Mouse (Mus musculus) CD4-positive, CD25-positive, alpha-beta regulatory T cell, adult 4 months (primary cell): Measurements from ENCODE around the gene Tmem120b. TPM values are rescaled to one million over a fixed set of nuclear protein-coding genes. Genes with fewer than 3 reads are reported as not detected.
A peak's percentile ranks its signal among the peaks of the same experiment; 100 is the strongest.

ENCODE experiments used
- ATAC-seq: one replicate; pipeline ENCODE4 v1.8.0; 2017
- polyA plus RNA-seq, 2 experiments: library from polyadenylated mRNA; unstranded; fragments of 100-300 nt; shearing (Covaris generic); gene quantifications; one replicate each; pipeline ENCODE4 v1.2.1; 2017

The Tmem120b gene
- polyA plus RNA-seq, 2 experiments from 2014 or later = 3.4 to 4.3 TPM

DNA sequence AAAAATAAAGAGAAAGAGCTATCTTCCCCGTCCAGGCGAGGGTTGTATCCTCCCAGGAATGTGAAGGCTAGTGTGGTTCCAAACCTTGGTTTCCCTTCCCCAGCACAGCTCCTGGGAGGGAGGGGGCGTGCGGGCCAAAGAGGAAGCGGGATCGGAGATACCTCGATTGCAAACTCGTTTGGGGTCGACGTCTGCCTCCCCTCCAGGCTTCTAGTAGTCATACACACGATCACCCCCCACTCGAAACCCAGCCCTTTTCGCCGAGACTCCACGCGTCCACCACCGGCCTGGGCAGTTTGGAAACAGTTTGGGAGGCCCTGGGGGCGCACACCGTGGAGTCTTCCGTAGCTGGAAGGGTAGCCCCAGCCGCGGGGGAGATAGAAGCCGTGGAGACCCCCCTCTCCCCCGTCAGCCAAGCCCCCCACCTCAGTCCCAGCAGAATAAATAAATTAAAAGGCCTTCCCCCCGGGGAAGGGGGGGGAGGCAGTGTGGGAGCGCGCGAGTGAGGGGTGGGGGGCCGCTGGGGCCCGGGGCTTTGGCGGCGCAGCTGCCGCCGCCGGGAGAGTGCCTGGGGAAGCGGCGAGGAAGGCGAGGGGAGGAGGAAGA lies 73.4 kb downstream of the Tmem120b start:
- no peak for ATAC-seq

DNA sequence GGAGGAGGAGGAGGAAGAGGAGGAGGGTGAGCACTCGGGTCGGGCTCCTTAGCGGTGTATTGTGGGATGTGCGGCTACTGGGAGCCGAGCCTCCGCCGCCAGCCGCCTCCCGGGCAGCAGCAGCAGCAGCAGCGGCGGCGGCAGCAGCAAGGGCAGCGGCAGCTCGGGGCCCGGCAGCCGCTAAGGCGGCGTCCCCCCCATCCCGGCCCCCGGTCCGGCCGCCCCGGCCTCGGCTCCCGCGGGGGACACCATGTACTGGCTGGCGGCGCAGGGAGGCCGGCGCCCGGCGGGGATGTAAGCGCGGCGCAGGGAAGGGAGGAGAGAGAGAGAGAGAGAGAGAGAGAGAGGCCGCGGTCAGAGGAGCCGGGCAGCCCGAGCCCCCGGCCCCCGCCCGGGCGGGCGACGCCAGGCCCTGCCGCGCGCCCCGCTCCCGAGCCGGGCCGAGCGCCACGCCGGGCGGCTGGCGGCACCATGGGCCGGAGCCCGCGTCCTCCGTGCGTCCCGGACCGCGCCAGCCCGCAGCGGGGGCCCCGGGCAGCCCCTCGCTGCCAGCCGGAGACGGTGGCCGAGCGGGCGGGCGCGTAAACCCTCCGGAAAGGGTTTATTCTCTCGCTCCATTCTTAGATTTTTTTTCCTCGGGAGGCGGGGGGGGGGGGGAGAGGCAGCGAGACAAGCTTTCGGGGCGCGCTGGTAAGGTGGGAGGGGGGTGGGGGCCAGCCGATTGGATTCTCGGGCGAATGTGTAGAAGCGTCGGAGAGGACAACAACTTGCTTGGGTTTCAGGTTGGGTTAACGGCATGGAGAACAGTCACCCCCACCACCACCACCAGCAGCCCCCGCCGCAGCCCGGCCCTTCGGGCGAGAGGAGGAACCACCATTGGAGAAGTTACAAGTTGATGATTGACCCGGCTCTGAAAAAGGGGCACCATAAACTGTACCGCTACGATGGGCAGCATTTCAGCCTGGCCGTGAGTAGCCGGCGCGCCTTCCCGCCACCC lies 74.2 kb downstream of the Tmem120b start, which contains the start of gene Setd1b:
Gene Setd1b, plus strand, starts transcription at position 33 of the 997 bp plus-strand sequence.
- no peak for ATAC-seq

DNA sequence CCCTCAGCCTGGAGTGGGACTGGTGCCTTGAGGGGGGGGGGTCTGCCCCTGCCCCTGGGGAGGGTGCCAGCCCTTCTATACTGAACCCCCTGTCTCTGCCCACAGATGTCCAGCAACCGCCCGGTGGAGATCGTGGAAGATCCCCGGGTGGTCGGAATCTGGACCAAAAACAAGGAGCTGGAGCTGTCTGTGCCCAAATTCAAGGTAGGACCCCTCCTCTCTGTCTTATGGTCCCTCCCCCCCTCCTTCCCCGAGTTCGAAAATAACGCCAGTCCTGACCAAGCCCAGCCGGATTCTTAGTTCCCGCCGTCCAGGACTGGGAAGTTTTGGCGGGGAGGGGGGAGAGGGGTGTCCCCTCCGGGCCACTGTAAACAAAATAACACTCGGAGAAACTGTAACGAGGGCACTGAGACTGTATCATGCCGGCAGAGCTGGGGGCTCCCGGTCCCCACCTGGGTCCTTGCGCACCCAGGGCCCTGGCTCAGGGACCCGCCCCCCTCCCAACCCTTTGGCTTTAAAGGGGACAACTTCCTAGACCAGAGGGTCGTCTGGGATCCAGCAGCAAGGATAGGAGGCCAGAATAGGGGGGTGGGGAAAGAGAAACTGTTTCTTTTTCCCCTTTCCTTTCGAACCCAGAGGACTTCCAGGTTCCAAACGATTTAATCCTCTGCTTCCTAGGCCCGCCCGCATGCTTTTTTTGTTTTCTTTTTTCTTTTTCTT lies 75.2 kb downstream of the Tmem120b start:
- no peak for ATAC-seq

DNA sequence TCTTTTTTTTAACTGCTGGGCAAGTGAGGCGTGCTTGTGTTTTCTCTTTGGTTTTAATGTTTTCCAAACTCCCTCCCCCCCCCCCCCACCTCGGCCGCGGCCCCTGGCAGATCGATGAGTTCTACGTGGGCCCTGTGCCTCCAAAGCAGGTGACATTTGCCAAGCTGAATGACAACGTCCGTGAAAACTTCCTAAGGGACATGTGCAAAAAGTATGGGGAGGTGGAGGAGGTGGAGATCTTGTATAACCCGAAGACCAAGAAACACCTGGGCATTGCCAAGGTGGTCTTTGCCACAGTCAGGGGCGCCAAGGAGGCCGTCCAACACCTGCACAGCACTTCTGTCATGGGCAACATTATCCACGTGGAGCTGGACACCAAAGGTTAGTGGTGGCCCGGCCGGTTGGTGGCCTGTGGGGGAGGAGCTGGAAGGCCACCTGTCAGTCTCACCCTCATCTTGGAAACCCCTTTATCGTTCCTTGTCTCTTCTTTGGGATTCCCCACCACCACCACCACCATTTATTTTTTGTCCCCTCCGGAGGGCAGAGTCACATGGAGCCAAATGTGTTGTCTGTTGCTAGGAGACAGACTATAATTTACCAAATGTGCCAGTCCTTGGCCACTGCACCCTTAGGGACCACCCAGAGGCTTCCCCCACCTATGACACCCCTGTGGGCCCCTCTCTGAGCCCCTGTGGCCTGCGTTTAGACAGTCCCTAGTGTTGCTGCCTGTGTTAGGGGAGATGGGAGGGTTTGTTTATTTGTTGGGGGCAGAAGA lies 75.9 kb downstream of the Tmem120b start:
- ATAC-seq = no peak

DNA sequence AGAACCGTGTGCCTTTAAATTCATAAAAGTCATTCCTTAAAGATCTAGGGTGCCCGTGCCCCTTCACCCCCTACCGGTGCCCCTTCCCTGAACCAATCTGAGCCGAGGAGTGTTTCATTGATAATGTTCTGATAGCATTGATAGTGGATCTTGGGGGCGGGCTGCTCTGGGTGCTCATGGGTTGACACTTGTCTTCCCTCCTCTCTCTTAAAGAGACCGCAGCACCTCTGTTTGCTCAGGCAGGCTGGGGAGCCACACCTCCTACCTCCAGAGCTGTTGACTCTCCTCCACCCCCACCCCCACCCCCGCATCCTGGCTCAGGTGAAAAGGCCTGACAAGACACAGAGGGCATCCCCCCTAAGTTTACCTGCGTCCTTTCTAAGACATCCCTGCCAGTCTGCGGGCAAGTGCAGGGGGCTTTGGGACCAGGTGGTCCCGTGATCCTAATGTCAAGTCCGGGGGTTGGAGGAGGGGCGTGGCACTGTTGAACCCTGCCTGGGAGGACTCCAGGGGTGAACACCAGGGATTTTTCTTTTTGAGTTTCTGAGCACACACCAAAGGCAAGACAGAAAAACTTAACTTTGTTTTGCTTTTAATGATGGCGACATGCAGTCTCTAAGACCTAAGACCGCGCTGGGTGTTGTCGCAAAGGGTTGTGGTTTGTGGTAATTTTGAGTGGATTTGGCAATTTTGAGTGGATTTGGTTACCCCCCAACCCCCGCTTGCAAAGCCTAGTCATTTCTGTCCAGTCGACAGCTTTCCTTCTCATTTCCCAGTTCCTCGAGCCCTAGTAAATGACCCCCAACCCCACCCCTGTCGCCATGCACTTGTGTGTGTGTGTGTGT lies 76.8 kb downstream of the Tmem120b start:
- peak; percentile 48 for ATAC-seq

DNA sequence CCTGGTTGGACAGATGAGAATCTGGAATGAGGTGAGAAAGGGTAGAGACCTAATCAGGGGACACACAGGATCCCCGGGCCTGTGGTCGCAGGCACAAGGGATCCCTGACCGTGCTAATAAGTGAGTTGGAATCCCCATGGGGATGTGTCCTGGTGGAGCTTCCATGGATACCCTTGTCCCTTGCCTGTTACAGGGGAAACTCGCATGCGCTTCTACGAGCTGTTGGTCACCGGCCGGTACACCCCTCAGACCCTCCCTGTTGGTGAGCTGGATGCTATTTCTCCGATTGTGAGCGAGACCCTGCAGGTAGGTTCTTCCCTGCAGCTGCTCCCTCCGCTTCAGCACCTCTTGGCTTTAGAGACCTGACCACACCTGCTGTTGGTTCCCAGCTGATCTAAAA lies 78.1 kb downstream of the Tmem120b start:
- ATAC-seq = no peak

DNA sequence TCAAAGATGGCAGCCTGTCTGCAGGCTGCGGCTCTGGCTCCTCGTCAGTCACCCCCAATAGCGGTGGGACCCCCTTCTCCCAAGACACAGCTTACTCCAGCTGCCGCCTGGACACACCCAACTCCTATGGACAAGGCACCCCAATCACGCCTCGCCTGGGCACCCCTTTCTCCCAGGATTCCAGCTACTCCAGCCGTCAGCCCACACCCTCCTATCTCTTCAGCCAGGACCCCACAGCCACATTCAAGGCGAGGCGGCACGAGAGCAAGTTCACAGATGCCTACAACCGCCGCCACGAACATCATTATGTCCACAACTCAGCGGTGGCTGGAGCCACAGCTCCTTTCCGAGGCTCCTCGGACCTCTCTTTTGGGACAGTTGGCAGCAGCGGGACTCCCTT lies 79.4 kb downstream of the Tmem120b start:
- no peak for ATAC-seq

DNA sequence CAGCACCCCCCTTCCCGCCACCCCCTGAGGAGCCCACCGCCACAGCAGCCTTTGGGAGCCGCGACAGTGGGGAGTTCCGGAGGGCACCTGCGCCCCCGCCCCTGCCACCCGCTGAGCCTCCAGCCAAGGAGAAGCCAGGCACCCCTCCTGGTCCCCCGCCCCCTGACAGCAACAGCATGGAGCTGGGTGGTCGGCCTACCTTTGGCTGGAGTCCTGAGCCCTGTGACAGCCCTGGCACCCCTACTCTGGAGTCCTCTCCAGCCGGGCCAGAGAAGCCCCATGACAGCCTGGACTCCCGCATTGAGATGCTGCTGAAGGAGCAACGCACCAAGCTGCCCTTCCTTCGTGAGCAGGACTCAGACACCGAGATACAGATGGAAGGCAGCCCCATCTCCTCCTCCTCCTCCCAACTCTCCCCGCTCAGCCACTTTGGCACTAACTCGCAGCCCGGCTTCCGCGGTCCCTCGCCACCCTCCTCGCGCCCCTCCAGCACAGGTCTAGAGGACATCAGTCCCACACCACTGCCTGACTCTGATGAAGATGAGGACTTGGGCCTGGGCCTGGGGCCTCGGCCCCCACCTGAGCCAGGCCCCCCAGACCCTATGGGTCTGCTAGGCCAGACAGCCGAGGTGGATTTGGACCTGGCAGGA lies 80.0 kb downstream of the Tmem120b start:
- no peak for ATAC-seq

DNA sequence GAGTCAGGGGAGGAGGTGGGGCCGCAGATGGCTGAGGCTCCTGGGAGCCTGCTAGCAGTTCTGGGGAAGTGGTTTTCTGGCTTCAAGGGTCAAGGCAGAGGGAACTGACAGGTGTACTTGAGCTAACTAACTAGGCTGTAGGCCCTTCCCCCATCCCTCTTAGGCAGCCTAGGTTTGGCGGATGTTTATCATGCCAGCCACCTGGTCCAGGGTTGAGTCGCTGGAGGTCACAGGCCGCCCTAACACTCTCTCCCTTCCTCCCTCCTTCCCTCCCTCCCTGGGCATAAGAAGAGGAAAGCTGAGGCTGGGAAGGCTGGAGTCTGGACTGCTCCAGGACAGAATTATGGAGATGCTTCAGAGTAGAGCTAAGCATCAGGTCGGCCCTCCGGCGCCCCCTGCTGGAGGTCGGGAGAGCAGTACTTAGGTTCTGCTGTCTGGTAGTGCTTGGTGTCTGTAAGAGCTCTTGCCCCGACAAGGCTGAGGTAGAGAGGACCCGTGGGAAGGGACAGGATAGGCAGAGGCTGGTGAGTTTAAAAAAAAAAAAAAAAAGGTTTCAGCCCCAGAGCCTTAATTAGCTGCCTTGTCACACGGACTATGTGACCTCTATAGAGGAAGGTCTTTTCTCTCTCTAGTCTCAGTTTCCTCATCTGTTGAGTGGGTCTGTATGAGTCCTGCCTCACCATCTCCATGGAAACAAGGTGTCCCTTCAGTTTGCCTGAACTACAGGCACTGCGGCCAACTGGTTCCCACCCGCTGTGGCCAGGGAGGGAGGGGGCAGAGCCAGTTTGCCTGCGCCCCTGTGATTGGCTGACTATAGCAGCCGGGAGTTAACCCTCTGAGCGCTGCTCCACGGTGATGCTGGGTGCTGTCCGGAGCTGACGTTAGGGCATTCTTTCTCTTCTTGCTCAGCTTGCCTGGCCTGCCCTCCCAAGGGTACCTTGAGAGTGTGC lies 81.5 kb downstream of the Tmem120b start:
- ATAC-seq = peak; percentile 53

DNA sequence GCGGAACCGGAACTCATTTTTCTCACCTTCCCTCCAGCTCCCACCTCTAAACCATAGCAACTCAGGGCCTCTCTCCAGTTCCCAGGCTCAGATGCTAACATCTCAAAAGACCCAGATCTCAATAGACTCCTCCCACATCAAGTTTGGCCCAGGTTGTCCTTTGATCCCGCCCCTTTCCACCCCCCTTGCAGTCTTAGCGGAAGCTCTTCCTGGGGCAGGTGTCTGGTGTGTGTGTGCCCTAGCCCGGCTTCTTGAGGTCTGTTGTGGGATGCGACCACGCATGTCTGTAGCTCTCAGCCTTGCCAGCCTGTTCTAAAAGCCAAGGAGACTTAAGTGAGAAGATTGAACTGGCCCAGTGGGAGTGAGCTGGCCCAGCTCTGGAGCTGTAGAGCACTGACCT lies 82.4 kb downstream of the Tmem120b start:
- ATAC-seq = peak; percentile 82

DNA sequence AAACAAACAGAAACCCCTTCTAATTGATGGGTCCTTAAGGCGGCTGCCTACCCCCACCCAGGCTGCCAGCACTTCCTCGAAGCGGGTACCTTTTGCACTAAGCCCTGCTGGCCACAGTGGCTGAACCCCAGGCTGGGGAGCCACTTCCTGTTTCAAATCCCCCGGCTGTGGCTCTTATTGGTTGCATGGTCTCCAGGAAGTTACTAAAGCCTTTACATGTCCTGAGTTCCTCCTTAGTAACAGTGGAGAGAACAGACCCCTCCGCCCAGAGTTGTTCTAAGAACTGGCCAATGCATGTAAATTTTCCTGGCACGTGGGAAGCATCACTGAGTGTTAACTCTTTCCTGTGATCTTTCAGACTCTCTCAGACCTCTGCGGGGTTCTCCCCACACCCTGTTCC lies 82.9 kb downstream of the Tmem120b start:
- peak; percentile 75 for ATAC-seq

DNA sequence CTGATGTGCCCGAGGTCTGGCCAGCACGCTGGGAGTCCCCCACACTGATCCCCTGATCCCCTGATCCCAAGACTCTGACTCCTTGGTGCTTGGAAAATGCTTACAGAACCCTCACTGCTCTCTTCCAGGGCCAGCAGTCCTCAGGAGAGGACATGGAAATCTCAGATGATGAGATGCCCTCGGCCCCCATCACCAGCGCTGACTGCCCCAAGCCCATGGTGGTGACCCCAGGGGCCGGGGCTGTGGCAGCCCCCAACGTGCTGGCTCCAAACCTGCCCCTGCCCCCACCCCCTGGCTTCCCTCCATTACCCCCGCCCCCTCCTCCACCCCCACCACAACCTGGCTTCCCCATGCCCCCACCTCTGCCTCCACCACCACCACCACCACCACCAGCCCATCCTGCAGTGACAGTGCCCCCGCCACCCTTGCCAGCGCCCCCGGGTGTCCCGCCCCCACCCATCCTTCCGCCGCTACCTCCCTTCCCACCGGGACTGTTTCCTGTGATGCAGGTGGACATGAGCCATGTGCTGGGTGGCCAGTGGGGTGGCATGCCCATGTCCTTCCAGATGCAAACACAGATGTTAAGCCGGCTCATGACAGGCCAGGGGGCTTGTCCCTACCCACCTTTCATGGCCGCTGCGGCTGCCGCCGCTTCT lies 83.6 kb downstream of the Tmem120b start:
- ATAC-seq = no peak

DNA sequence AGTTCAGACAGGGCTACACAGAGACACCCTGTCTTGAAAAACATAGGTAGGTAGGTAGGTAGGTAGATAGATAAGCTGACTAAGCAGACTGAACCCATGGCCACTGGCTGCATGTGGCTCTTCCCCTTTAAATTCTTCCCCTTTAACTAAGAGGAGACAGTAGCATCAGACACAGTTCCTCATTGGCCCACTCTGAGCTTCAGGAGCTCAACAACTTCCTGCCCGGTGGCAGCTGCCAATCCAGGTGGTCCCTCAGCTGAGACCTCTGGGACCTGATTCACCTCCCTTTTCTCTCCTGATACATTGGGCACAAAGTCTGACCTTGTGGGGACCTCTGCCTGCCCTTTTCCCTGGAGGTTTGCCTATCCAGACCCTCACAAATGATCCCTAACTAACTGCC lies 84.7 kb downstream of the Tmem120b start:
- no peak for ATAC-seq

DNA sequence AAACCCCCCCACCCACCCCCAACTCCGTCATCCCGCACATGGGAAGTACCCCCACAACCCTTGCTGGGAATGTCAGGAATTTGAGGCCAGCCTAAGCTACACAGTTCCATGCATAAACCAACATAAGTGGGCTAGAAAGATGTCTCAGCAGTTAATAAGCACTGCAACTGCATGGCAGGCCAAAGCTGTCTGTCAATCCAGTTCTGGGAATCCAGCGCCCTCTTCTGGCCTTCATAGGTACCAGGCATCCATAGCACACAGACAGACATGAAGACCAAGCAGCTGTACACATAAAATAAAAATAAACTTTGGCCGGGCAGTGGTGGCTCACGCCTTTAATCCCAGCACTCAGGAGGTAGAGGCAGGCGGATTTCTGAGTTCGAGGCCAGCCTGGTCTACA lies 87.2 kb downstream of the Tmem120b start:
- ATAC-seq = peak; percentile 32

DNA sequence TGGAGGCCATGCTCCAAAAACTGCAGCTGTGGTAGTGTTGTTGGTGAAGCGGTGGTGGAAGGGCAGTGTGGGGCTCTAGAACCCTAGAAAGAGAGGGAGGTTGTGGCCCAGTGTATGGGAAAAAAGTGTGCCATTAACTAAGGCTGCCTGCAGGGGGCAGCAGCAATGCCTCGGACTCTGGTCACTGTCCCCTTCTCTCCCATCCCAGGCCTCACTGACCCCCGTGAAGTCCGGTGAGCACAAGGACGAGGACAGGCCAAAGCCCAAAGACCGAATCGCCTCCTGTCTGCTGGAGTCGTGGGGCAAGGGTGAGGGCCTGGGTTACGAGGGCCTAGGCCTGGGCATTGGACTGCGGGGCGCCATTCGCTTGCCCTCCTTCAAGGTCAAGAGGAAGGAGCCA lies 88.5 kb downstream of the Tmem120b start:
- no peak for ATAC-seq

DNA sequence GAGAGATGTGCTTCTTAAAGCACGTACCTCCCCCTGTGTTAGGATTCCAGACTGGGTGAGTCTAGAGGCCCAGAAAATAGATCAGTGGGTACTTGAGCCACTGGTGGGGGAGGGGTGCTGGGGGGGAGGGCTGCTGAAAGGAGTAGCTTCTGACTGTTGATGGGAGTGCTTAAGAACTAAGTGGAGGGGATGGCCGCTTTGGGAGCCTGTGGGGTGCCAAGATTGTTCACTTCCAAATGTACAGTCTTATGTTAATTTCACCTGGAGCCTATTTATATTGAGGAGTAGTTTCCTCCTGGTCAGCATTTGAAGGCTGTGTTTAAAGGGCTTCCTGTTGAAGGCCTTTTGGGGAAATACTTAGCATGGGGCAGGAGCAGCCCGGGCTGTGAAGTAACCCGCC lies 89.8 kb downstream of the Tmem120b start:
- ATAC-seq = no peak

DNA sequence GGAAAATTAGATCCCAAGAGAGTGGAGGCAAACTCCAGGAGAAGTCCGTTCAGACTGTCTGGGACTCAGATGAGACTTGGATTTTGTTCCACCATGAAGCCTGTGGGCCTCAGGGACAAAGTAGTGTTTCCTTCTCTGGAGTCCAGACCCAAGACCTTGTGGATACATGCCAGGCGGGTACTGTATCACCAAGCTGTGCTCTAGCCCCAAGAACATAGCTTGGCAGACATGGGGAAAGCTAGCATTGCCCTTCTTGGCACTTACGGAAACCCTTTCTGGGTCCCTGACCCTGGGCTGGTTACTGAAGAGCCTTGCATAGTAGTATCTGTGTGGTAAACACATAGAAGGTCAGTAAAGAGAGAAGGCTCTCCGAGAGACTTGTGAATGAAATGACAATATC lies 91.2 kb downstream of the Tmem120b start:
- ATAC-seq = no peak

DNA sequence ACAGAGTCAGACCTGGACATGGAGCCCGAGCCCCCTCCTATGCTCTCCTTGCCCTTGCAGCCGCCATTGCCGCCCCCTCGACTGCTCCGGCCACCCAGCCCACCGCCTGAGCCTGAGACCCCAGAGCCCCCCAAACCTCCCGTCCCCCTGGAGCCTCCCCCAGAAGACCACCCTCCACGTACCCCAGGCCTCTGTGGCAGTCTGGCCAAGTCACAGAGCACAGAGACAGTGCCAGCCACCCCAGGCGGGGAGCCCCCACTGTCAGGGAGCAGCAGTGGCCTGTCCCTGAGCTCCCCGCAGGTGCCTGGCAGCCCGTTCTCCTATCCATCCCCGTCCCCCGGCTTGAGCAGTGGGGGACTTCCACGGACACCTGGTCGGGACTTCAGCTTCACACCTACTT lies 91.7 kb downstream of the Tmem120b start:
- ATAC-seq = no peak

DNA sequence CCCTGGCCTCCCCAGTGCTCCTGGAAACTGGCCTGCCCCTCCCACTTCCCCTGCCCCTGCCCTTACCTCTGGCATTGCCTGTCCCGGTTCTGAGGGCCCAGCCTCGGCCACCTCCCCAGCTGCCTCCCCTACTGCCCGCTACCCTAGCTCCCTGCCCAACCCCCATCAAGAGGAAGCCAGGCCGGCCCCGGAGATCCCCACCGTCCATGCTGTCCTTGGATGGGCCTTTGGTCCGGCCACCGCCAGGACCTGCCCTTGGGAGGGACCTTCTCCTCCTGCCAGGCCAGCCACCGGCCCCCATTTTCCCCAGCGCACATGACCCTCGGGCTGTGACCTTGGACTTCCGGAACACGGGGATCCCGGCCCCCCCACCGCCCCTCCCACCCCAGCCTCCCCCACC lies 92.1 kb downstream of the Tmem120b start:
- ATAC-seq = no peak
